Mouse (Mus musculus): ENCODE results near the gene A530016L24Rik. TPM values are rescaled to one million over a fixed set of nuclear protein-coding genes. Genes with fewer than 3 reads are reported as not detected.

A530016L24Rik gene
- polyA plus RNA-seq, 1 experiment from 2014 or later: 1.2 TPM

DNA sequence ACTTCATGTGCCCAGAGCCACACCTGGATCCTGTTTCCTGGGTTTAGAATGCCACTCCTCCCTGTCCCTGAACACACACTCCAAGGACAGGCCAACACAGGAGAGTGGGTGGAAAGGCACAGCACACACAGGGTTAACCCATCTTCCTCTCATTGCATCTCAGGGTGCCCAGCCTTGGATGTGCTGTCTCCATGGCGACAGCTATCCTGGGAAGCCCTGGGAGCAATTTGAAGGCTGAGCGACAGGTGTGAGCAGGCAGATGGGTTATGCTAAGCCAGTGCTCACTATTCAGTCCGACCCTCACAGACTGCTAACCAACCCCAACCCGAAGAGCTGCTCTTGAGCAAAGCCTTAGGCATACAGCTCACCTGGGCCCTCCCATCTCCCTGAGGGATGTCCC lies 18.0 kb downstream of the A530016L24Rik start:
- H3K4me3 ChIP-seq (ENCODE audit: low read depth, low read length): no peak overlapping the region
- H3K4me2 ChIP-seq (ENCODE audit: low read depth, low read length): no peak overlapping the region
- DNase-seq (ENCODE audit: low spot score): no peak
- peaks cover 26% of the 10 kb centered on the region for H3K27me3 ChIP-seq (replicated peaks; ENCODE audit: control insufficient read depth, insufficient read depth, low read length)
- no peaks in the 10 kb centered on the region for H3K9me3 ChIP-seq (ENCODE audit: control insufficient read depth, low read length)
- H3K27ac ChIP-seq (replicated peaks; ENCODE audit: low read depth, low read length): no peak overlapping the region
- no peaks in the 10 kb centered on the region for H3K36me3 ChIP-seq (ENCODE audit: control insufficient read depth, insufficient read depth, low read length)
- H3K4me1 ChIP-seq (ENCODE audit: control insufficient read depth, insufficient read depth, low read length): 0 out of 2 replicates have a peak, but pooled peaks cover 7% of the 10 kb centered on the region
- WGBS: 17% methylated on average over 4 of the region's 4 CpGs
- no peak overlapping the region for H3K9ac ChIP-seq (ENCODE audit: low read depth, low read length)
- ATAC-seq (ENCODE audit: low read depth): peak; percentile 36; the same call in 1 of the 2 replicates

DNA sequence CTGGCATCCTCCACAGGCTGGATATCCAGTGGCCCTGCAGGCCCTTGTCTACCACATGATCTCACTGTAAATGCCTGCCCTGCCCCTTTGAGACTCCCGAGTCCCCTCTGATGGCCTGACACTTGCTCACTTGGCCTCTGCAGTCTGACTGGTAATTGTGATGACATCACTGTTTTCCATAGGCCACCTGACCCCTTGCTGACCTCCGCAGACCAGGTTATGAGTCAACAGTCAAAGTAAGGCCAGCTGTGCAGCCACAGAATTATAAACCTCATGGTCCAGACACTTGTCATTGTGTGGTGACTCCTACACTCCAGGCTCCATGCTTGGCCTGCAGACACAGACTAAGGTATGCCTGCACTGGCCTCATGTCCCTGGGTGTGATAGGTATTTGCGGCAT lies 18.7 kb downstream of the A530016L24Rik start:
- Histone ChIP-seq H3K27me3 (replicated peaks; ENCODE audit: control insufficient read depth, insufficient read depth, low read length) (peaks cover 26% of the 10 kb centered on the region), H3K36me3 (ENCODE audit: control insufficient read depth, insufficient read depth, low read length) (no peaks in the 10 kb centered on the region), H3K9me3 (ENCODE audit: control insufficient read depth, low read length) (no peaks in the 10 kb centered on the region), H3K4me2 (ENCODE audit: low read depth, low read length) (no peak overlapping the region), H3K27ac (replicated peaks; ENCODE audit: low read depth, low read length) (no peak overlapping the region), H3K4me1 (ENCODE audit: control insufficient read depth, insufficient read depth, low read length) (0 out of 2 replicates have a peak, but pooled peaks cover 7% of the 10 kb centered on the region), H3K4me3 (ENCODE audit: low read depth, low read length) (no peak overlapping the region), H3K9ac (ENCODE audit: low read depth, low read length) (no peak overlapping the region)
- 80% methylated on average over 3 of the region's 3 CpGs for WGBS
- no peak for DNase-seq (ENCODE audit: low spot score)
- no peak for ATAC-seq (ENCODE audit: low read depth)

DNA sequence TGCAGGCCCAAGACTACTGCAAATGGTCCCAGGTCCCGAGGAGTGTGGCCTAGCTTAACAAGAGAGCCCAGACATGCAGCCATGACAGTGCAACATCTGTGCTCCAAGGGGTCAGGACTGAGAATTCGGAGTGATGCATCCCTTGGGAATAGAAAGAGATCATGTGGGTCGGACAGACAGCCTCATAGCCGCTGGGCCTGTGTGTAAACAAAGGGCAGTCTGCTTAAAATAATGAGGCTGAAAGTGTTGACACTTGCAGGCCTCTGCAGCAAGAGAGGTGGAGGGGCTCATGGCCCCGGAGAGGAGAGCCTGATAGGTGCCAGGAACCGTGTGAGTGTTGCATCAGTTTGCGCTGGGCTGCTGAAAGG lies 21.1 kb downstream of the A530016L24Rik start:
- Histone ChIP-seq H3K27me3 (replicated peaks; ENCODE audit: control insufficient read depth, insufficient read depth, low read length) (peaks cover 26% of the 10 kb centered on the region), H3K9ac (ENCODE audit: low read depth, low read length) (no peak overlapping the region), H3K4me3 (ENCODE audit: low read depth, low read length) (peak overlapping the region; percentile 38; the same call in 1 of the 2 replicates), H3K4me2 (ENCODE audit: low read depth, low read length) (peak overlapping the region; percentile 66; the same call in 1 of the 2 replicates), H3K27ac (replicated peaks; ENCODE audit: low read depth, low read length) (no peak overlapping the region), H3K4me1 (ENCODE audit: control insufficient read depth, insufficient read depth, low read length) (0 out of 2 replicates have a peak, but pooled peaks cover 7% of the 10 kb centered on the region), H3K36me3 (ENCODE audit: control insufficient read depth, insufficient read depth, low read length) (no peaks in the 10 kb centered on the region), H3K9me3 (ENCODE audit: control insufficient read depth, low read length) (no peaks in the 10 kb centered on the region)
- ATAC-seq (ENCODE audit: low read depth): no peak
- WGBS: 19% methylated on average over 4 of the region's 7 CpGs
- DNase-seq (ENCODE audit: low spot score): no peak

DNA sequence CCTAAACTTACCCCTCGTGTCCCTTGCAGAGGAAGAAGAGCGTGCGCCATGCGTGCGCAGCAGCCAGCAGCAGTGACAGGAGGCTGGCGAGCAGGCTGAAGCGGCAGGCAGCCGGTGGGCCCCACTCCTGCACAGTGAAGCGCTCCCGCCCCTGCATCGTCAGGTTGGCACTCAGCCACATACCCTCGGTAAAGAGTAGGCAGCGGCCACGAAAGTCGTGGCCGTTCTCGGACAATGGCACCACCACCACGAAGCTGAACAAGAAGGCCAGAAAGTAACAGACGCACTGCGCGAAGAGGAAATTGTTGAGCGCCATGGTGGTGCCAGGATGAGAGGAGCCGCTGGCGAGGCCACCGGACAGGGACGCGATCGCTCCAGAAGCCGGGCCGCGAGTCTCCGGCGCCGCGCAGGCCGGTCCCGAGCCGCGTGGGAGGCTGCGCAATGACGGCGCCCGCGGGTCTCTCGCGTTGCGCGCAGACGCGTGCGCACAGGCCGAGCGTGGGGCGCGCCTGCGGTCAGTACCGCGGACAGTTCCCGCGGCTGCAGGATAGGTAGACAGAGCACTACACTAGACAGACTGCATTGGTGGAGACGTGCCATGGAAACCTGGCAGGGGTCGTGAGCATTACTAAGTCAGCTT lies 21.6 kb downstream of the A530016L24Rik start:
- no peak overlapping the region for H3K9ac ChIP-seq (ENCODE audit: low read depth, low read length)
- no peaks in the 10 kb centered on the region for H3K9me3 ChIP-seq (ENCODE audit: control insufficient read depth, low read length)
- peak; percentile 80 for ATAC-seq (ENCODE audit: low read depth)
- H3K27me3 ChIP-seq (replicated peaks; ENCODE audit: control insufficient read depth, insufficient read depth, low read length): peaks cover 26% of the 10 kb centered on the region
- 0 out of 2 replicates have a peak, but pooled peaks cover 7% of the 10 kb centered on the region for H3K4me1 ChIP-seq (ENCODE audit: control insufficient read depth, insufficient read depth, low read length)
- H3K4me2 ChIP-seq (ENCODE audit: low read depth, low read length): peak overlapping the region; percentile 66
- no peak overlapping the region for H3K27ac ChIP-seq (replicated peaks; ENCODE audit: low read depth, low read length)
- peak; percentile 68 for DNase-seq (ENCODE audit: low spot score)
- no peaks in the 10 kb centered on the region for H3K36me3 ChIP-seq (ENCODE audit: control insufficient read depth, insufficient read depth, low read length)
- WGBS: 2% methylated on average over 61 of the region's 62 CpGs
- H3K4me3 ChIP-seq (ENCODE audit: low read depth, low read length): peak overlapping the region; percentile 38

DNA sequence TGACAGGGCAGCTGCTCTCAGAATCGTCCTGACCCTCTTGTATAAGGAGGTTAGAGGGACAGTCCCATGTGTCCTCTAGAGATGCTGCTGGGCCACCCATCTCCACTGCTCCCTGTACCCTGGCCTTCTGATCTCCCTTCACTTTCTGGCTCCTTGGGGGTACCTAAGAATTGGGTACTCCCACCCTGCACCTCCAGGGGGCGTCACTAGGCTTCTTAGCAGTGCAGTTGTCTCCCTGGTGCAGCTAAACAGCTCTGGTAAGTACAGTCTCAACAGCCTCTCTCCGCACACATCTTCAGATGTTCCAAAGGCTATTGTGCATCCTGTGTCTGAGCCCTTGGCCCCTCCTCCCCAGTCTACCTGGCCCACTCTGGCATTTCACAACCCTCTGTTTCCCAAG lies 25.6 kb downstream of the A530016L24Rik start:
- ATAC-seq (ENCODE audit: low read depth) (no peak), DNase-seq (ENCODE audit: low spot score) (no peak)
- H3K4me3 ChIP-seq (ENCODE audit: low read depth, low read length): no peak overlapping the region
- no peaks in the 10 kb centered on the region for H3K9me3 ChIP-seq (ENCODE audit: control insufficient read depth, low read length)
- H3K9ac ChIP-seq (ENCODE audit: low read depth, low read length): no peak overlapping the region
- no peak overlapping the region for H3K27ac ChIP-seq (replicated peaks; ENCODE audit: low read depth, low read length)
- 43% methylated on average over 3 of the region's 3 CpGs for WGBS
- 0 out of 2 replicates have a peak, but pooled peaks cover 12% of the 10 kb centered on the region for H3K4me1 ChIP-seq (ENCODE audit: control insufficient read depth, insufficient read depth, low read length)
- no peak overlapping the region for H3K4me2 ChIP-seq (ENCODE audit: low read depth, low read length)
- no peaks in the 10 kb centered on the region for H3K36me3 ChIP-seq (ENCODE audit: control insufficient read depth, insufficient read depth, low read length)
- H3K27me3 ChIP-seq (replicated peaks; ENCODE audit: control insufficient read depth, insufficient read depth, low read length): peaks cover 17% of the 10 kb centered on the region

DNA sequence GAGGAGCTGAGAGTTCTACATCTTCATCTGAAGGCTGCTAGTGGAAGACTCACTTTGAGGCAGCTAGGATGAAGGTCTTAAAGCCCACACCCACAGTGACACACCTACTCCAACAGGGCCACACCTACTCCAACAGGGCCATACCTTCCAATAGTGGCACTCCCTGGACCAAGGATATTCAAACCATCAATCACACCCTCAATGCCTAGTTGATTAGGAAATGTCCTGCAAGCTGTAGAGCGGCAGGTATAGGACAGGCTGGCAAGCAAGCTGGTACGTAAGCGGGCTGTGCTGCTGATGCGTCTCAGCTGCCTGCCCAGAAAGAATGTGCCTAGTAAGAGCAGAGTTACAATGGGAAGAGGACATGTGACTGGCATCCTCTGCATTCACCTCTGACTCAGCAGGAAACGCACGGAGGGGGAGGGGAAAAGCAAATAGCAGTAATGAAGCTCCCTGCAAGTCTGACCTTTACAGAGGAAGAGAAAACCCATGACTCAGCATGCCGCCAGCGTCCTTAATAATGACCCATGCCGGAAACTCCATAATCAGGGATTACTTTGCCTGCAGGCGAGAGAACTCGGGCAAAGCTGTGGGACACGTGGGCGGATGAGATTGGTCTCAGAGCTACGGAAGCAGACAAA lies 27.6 kb downstream of the A530016L24Rik start, which contains the start of gene Tmem179:
Gene Tmem179 (minus strand): TSS at position 51 of the 641 bp plus-strand sequence.
- Histone ChIP-seq H3K27me3 (replicated peaks; ENCODE audit: control insufficient read depth, insufficient read depth, low read length) (no peaks in the 10 kb centered on the region), H3K36me3 (ENCODE audit: control insufficient read depth, insufficient read depth, low read length) (no peaks in the 10 kb centered on the region), H3K9me3 (ENCODE audit: control insufficient read depth, low read length) (no peaks in the 10 kb centered on the region), H3K27ac (replicated peaks; ENCODE audit: low read depth, low read length) (no peak within 1 kb of the TSS), H3K4me2 (ENCODE audit: low read depth, low read length) (no peak within 1 kb of the TSS), H3K4me3 (ENCODE audit: low read depth, low read length) (no peak within 1 kb of the TSS), H3K4me1 (ENCODE audit: control insufficient read depth, insufficient read depth, low read length) (0 out of 2 replicates have a peak, but pooled peaks cover 5% of the 10 kb centered on the region), H3K9ac (ENCODE audit: low read depth, low read length) (no peak within 1 kb of the TSS)
- 12% methylated on average over 14 of the region's 14 CpGs for WGBS
- DNase-seq (ENCODE audit: low spot score) (peak; percentile 61), ATAC-seq (ENCODE audit: low read depth) (peak; percentile 22; the same call in 1 of the 2 replicates)

DNA sequence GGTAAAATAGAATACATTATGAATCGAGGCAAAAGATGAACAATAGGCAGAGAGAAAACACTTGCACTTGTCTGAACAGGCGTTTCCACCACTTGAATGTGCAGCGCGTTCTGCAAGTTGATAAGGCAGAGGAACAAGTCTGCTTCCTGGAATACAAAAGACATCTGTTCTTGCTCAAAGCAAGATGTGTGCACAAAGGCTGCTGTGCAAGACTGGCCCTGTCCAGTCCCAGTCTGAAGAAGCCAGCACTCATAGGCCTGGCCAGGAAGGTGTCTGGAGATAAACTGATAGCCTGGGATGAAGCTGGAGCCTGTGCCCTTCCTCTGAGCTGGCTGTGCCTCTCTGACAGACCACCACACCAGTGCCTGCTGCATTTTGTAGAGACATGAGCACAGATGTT lies 28.9 kb downstream of the A530016L24Rik start:
- no peak overlapping the region for H3K9ac ChIP-seq (ENCODE audit: low read depth, low read length)
- 0 out of 2 replicates have a peak, but pooled peaks cover 5% of the 10 kb centered on the region for H3K4me1 ChIP-seq (ENCODE audit: control insufficient read depth, insufficient read depth, low read length)
- DNase-seq (ENCODE audit: low spot score): peak; percentile 49
- no peaks in the 10 kb centered on the region for H3K36me3 ChIP-seq (ENCODE audit: control insufficient read depth, insufficient read depth, low read length)
- no peaks in the 10 kb centered on the region for H3K27me3 ChIP-seq (replicated peaks; ENCODE audit: control insufficient read depth, insufficient read depth, low read length)
- no peaks in the 10 kb centered on the region for H3K9me3 ChIP-seq (ENCODE audit: control insufficient read depth, low read length)
- H3K4me2 ChIP-seq (ENCODE audit: low read depth, low read length): no peak overlapping the region
- WGBS: 16% methylated on average over 4 of the region's 4 CpGs
- no peak overlapping the region for H3K4me3 ChIP-seq (ENCODE audit: low read depth, low read length)
- no peak overlapping the region for H3K27ac ChIP-seq (replicated peaks; ENCODE audit: low read depth, low read length)
- peak; percentile 57; the same call in 1 of the 2 replicates for ATAC-seq (ENCODE audit: low read depth)

DNA sequence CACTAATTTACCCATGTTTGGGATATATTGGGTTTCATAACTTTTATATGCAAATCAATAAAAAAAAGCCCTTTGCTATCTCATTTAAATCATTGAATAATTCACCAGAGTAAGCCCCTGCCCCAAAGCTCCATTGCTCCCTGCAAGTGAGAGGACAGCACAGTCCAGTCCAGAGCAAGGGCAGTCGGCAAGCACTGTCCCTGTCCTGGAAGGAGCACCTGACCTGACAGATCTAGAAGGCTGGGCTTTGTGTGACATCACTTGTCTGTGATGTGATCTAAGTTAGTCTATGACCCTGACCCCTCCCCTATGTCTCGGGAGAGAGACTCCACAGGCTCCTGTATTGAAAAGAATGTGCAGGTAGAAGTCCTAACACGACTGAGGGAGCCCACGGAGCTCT lies 44.5 kb downstream of the A530016L24Rik start:
- DNase-seq (ENCODE audit: low spot score): no peak
- H3K36me3 ChIP-seq (ENCODE audit: control insufficient read depth, insufficient read depth, low read length): no peaks in the 10 kb centered on the region
- 44% methylated on average over 4 of the region's 4 CpGs for WGBS
- no peaks in the 10 kb centered on the region for H3K27me3 ChIP-seq (replicated peaks; ENCODE audit: control insufficient read depth, insufficient read depth, low read length)
- H3K27ac ChIP-seq (replicated peaks; ENCODE audit: low read depth, low read length): no peak overlapping the region
- no peak for ATAC-seq (ENCODE audit: low read depth)
- H3K9ac ChIP-seq (ENCODE audit: low read depth, low read length): no peak overlapping the region
- no peaks in the 10 kb centered on the region for H3K4me1 ChIP-seq (ENCODE audit: control insufficient read depth, insufficient read depth, low read length)
- no peak overlapping the region for H3K4me2 ChIP-seq (ENCODE audit: low read depth, low read length)
- no peak overlapping the region for H3K4me3 ChIP-seq (ENCODE audit: low read depth, low read length)
- no peaks in the 10 kb centered on the region for H3K9me3 ChIP-seq (ENCODE audit: control insufficient read depth, low read length)
